Mouse (Mus musculus): ENCODE measurements around the gene Asb8. TPM values are rescaled to one million over a fixed set of nuclear protein-coding genes. Genes with fewer than 3 reads are reported as not detected.

Gene Asb8
- polyA plus RNA-seq, 1 experiment from 2014 or later: 37.2 TPM

DNA sequence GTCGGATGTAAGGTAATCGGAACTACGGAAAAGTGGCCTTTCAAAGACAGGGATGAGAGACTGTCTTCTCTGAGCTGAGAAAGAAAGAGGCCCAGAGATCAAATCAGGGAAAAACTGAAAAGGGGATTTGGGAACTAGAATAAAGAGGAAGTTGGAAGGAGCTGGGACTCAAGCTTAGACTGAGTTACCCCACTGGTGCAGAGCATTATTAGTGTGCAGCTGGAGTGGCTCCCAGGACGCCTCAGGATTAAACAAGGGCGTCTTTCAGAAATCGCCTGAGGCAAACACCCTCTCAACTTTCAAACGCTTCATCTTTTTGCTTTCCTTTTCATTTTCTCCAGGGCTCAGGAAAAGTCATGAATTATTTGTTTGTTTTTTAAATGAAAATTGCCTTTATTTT is 12.5 kb downstream of the Asb8 start:
- WGBS: 78% methylated on average over 7 of the region's 7 CpGs

DNA sequence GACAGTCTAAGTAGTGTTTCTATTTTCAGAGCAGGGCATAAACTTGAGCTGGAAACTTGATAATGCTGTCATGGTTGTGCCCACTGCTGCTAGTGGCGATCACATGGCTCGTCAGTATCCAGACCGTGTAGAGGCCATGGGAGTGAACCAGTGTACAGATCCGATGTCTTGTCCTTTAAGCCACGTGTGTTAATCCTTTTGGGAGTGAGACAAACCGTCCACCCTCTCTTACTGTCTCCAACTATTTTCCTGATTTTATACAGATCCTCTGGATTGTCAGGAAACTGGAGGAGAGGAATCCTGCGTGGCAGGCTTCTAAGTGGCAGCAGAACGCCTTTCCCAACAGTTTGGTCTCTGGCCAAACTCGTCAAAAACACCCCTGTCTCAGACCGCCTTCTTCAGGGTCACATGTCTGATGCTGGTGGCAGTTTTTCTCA is 16.2 kb downstream of the Asb8 start:
- Histone ChIP-seq H3K36me3 (ENCODE audit: control insufficient read depth, insufficient read depth, low read length) (no peaks in the 10 kb centered on the region), H3K27me3 (replicated peaks; ENCODE audit: control insufficient read depth, insufficient read depth, low read length) (no peaks in the 10 kb centered on the region), H3K4me3 (ENCODE audit: low read depth, low read length) (no peak overlapping the region), H3K4me2 (no peak overlapping the region), H3K4me1 (replicated peaks; ENCODE audit: control insufficient read depth, insufficient read depth, low read length) (peaks cover 9% of the 10 kb centered on the region), H3K27ac (ENCODE audit: low read depth, low read length) (no peak overlapping the region), H3K9ac (ENCODE audit: low read depth, low read length) (no peak overlapping the region), H3K9me3 (ENCODE audit: control insufficient read depth, low read length) (no peaks in the 10 kb centered on the region)
- no peak for ATAC-seq (replicated peaks; ENCODE audit: low FRiP score)
- no peak for DNase-seq (ENCODE audit: low spot score)
- 70% methylated on average over 10 of the region's 10 CpGs for WGBS

More for the DNA sequence above, 12.5 kb downstream of the Asb8 start:
- H3K27ac ChIP-seq (ENCODE audit: low read depth, low read length): no peak overlapping the region
- H3K4me2 ChIP-seq: no peak overlapping the region
- no peaks in the 10 kb centered on the region for H3K4me1 ChIP-seq (replicated peaks; ENCODE audit: control insufficient read depth, insufficient read depth, low read length)
- DNase-seq (ENCODE audit: low spot score): no peak
- no peak overlapping the region for H3K9ac ChIP-seq (ENCODE audit: low read depth, low read length)
- no peaks in the 10 kb centered on the region for H3K27me3 ChIP-seq (replicated peaks; ENCODE audit: control insufficient read depth, insufficient read depth, low read length)
- H3K36me3 ChIP-seq (ENCODE audit: control insufficient read depth, insufficient read depth, low read length): no peaks in the 10 kb centered on the region
- H3K4me3 ChIP-seq (ENCODE audit: low read depth, low read length): no peak overlapping the region
- no peaks in the 10 kb centered on the region for H3K9me3 ChIP-seq (ENCODE audit: control insufficient read depth, low read length)
- ATAC-seq (replicated peaks; ENCODE audit: low FRiP score): no peak

DNA sequence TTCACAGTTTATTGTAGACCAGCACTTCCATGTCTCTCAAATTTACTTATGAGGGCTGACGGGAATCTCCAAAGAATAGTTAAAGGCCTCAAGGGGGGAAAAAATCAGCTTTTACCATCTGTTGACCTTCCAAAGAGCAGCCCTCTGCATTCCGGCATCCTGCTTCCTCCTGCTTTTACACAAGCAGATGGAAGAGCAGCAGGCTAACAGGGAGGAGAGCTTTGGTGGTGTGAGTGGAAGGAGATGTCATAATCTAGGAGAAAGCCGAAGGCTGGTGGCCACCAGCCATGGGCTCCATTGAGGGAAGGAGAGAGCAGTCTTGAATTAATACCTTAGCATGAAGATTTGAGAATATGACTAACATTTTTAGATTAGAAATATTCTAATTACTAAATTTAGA is 17.1 kb downstream of the Asb8 start:
- H3K27me3 ChIP-seq (replicated peaks; ENCODE audit: control insufficient read depth, insufficient read depth, low read length): no peaks in the 10 kb centered on the region
- no peak overlapping the region for H3K4me2 ChIP-seq
- H3K9ac ChIP-seq (ENCODE audit: low read depth, low read length): no peak overlapping the region
- no peaks in the 10 kb centered on the region for H3K9me3 ChIP-seq (ENCODE audit: control insufficient read depth, low read length)
- no peak overlapping the region for H3K4me3 ChIP-seq (ENCODE audit: low read depth, low read length)
- DNase-seq (ENCODE audit: low spot score) (no peak), ATAC-seq (replicated peaks; ENCODE audit: low FRiP score) (no peak)
- H3K27ac ChIP-seq (ENCODE audit: low read depth, low read length): no peak overlapping the region
- 81% methylated on average over 3 of the region's 3 CpGs for WGBS
- peaks cover 10% of the 10 kb centered on the region for H3K4me1 ChIP-seq (replicated peaks; ENCODE audit: control insufficient read depth, insufficient read depth, low read length)
- no peaks in the 10 kb centered on the region for H3K36me3 ChIP-seq (ENCODE audit: control insufficient read depth, insufficient read depth, low read length)

DNA sequence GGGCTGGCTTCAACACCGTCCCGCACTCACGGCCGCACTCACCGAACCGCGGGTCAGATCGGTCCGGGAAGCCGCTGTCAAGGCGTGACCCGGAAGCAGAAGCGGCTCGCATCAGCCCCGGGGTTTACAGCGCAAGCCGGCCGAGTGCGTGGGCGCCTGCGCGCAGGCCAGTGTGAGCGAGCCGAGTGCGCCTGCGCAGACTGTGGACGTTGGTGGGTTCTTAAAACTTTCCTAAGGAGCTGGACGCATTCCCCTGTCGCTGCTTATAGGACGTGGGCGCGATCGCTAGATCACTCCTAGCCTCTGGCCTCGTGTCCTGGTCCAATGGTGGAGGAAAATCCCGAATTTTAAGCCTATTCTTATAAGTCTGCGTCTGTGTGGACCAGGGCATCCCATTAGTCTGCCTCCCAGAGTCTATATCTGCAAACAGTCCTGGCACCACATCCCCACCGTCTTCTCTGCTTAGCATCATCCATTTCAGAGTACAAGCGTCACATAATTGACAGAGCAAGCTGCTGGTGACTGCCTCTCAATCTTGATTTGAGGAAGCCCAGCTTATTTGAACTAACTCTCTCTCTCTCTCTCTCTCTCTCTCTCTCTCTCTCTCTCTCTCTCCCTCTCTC is 19.8 kb downstream of the Asb8 start:
- ATAC-seq (replicated peaks; ENCODE audit: low FRiP score): peak; percentile 96
- Histone ChIP-seq H3K9ac (ENCODE audit: low read depth, low read length) (peak overlapping the region; percentile 97), H3K4me3 (ENCODE audit: low read depth, low read length) (peak overlapping the region; percentile 98), H3K9me3 (ENCODE audit: control insufficient read depth, low read length) (no peaks in the 10 kb centered on the region), H3K4me1 (replicated peaks; ENCODE audit: control insufficient read depth, insufficient read depth, low read length) (peaks cover 10% of the 10 kb centered on the region), H3K36me3 (ENCODE audit: control insufficient read depth, insufficient read depth, low read length) (peaks cover 5% of the 10 kb centered on the region; the same call in 1 of the 2 replicates), H3K27me3 (replicated peaks; ENCODE audit: control insufficient read depth, insufficient read depth, low read length) (no peaks in the 10 kb centered on the region), H3K4me2 (peak overlapping the region; percentile 88), H3K27ac (ENCODE audit: low read depth, low read length) (peak overlapping the region; percentile 59)
- WGBS: 1% methylated on average over 38 of the region's 38 CpGs
- peak; percentile 89 for DNase-seq (ENCODE audit: low spot score)

DNA sequence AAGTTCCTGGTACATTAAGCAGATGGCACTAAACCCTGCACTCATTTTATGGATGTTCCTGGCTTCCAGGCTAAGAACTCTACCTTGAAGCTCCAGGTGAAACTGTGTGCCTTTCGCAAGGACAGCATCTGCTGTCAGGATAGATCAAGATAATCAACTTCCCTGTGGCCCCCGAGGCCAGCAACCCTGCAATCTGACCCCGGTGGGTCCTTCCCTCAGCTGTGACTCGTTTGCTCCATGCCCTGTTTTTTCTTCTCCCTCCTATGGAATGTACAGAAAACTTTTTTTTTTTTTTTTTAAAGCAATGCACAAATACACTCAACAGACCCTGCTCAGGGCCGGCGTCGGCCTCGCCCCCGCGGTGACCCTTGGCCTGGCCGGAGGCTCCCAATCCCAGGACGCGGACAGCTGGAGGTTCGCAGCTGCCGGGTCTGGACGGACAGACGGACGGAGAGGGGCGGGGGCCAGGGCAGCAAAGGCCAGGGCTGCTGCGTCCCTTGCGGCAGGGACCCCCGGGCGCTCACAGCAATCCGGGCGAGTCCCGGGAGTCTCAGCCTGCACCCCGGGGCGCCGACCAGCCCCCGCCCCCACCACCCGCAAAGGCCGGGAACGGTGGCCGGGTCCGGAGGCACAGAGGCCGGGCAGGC is 20.4 kb downstream of the Asb8 start:
- H3K4me2 ChIP-seq: peak overlapping the region; percentile 88
- peak; percentile 45 for DNase-seq (ENCODE audit: low spot score)
- peaks cover 5% of the 10 kb centered on the region; the same call in 1 of the 2 replicates for H3K36me3 ChIP-seq (ENCODE audit: control insufficient read depth, insufficient read depth, low read length)
- peaks cover 10% of the 10 kb centered on the region for H3K4me1 ChIP-seq (replicated peaks; ENCODE audit: control insufficient read depth, insufficient read depth, low read length)
- 0% methylated on average over 36 of the region's 36 CpGs for WGBS
- peak overlapping the region; percentile 59 for H3K27ac ChIP-seq (ENCODE audit: low read depth, low read length)
- peak; percentile 71 for ATAC-seq (replicated peaks; ENCODE audit: low FRiP score)
- H3K4me3 ChIP-seq (ENCODE audit: low read depth, low read length): peak overlapping the region; percentile 98
- no peaks in the 10 kb centered on the region for H3K9me3 ChIP-seq (ENCODE audit: control insufficient read depth, low read length)
- peak overlapping the region; percentile 97 for H3K9ac ChIP-seq (ENCODE audit: low read depth, low read length)
- H3K27me3 ChIP-seq (replicated peaks; ENCODE audit: control insufficient read depth, insufficient read depth, low read length): no peaks in the 10 kb centered on the region

DNA sequence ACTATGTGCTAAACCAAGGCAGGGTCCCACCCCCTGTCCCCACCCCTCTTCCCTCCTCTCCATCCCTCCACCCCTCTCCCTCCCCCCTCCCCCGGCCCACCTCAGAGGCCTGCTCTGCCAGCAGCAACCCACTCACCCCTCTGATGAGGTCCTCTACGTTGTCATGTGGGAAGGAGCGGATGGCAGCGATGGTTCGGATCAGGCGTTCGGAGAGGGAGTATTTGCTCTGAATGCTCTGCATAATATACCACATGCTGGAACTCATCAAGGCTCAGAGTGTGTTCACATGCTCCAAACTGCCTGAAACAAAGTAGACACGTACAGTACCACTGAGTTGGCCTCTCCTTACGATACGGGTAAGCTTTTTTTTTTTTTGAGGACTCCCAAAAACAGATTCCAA is 22.9 kb downstream of the Asb8 start:
- peaks cover 10% of the 10 kb centered on the region for H3K4me1 ChIP-seq (replicated peaks; ENCODE audit: control insufficient read depth, insufficient read depth, low read length)
- no peaks in the 10 kb centered on the region for H3K9me3 ChIP-seq (ENCODE audit: control insufficient read depth, low read length)
- peaks cover 5% of the 10 kb centered on the region; the same call in 1 of the 2 replicates for H3K36me3 ChIP-seq (ENCODE audit: control insufficient read depth, insufficient read depth, low read length)
- WGBS: 84% methylated on average over 10 of the region's 10 CpGs
- no peak overlapping the region for H3K9ac ChIP-seq (ENCODE audit: low read depth, low read length)
- H3K27me3 ChIP-seq (replicated peaks; ENCODE audit: control insufficient read depth, insufficient read depth, low read length): no peaks in the 10 kb centered on the region
- H3K4me2 ChIP-seq: no peak overlapping the region
- H3K4me3 ChIP-seq (ENCODE audit: low read depth, low read length): no peak overlapping the region
- no peak overlapping the region for H3K27ac ChIP-seq (ENCODE audit: low read depth, low read length)
- no peak for DNase-seq (ENCODE audit: low spot score)
- ATAC-seq (replicated peaks; ENCODE audit: low FRiP score): no peak

DNA sequence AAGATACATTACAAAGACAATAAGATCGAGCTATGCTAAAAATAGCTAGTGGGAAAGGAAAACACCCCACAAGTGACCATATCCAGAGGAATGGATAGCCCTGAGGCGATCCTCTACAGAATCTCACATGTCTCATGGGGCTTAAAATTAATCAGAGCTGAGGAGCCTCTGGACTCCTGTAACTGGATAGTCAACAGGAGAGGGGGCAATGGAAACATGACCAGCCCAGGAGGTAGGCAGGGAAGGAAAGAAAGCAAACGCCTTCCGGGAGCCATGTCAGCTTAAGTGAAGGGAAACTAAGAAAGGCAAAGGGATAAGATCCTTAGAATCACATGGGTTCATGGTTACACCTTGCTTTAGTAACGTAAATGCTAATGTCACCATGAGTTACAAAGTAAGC is 24.6 kb downstream of the Asb8 start:
- Histone ChIP-seq H3K27me3 (replicated peaks; ENCODE audit: control insufficient read depth, insufficient read depth, low read length) (no peaks in the 10 kb centered on the region), H3K36me3 (ENCODE audit: control insufficient read depth, insufficient read depth, low read length) (peaks cover 11% of the 10 kb centered on the region; the same call in 1 of the 2 replicates), H3K9ac (ENCODE audit: low read depth, low read length) (no peak overlapping the region), H3K9me3 (ENCODE audit: control insufficient read depth, low read length) (no peaks in the 10 kb centered on the region), H3K27ac (ENCODE audit: low read depth, low read length) (no peak overlapping the region), H3K4me3 (ENCODE audit: low read depth, low read length) (no peak overlapping the region), H3K4me2 (no peak overlapping the region), H3K4me1 (replicated peaks; ENCODE audit: control insufficient read depth, insufficient read depth, low read length) (peaks cover 10% of the 10 kb centered on the region)
- DNase-seq (ENCODE audit: low spot score): no peak
- no peak for ATAC-seq (replicated peaks; ENCODE audit: low FRiP score)
- WGBS: 92% methylated on average over 5 of the region's 5 CpGs

DNA sequence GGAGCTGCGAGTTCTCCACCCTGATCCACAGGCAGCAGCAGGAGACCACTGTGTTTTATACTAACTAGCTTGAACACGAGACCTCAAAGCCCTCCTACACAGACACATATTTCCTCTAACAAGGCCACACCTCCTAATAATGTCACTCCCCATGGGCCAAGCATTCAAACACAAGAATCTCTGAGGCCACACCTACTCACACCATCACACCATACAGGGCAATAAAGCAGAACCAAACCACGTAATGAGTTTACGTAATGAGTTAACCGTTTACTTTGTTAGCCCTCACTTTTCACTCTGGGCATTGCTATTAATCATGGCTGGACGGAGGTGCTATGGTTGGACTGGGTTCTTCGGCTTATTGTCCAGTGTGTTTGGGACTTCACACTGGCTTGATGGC is 25.7 kb downstream of the Asb8 start:
- 85% methylated on average over 7 of the region's 7 CpGs for WGBS
- no peak overlapping the region for H3K4me2 ChIP-seq
- no peak overlapping the region for H3K27ac ChIP-seq (ENCODE audit: low read depth, low read length)
- peaks cover 6% of the 10 kb centered on the region for H3K4me1 ChIP-seq (replicated peaks; ENCODE audit: control insufficient read depth, insufficient read depth, low read length)
- H3K4me3 ChIP-seq (ENCODE audit: low read depth, low read length): no peak overlapping the region
- DNase-seq (ENCODE audit: low spot score): no peak
- H3K27me3 ChIP-seq (replicated peaks; ENCODE audit: control insufficient read depth, insufficient read depth, low read length): no peaks in the 10 kb centered on the region
- no peak overlapping the region for H3K9ac ChIP-seq (ENCODE audit: low read depth, low read length)
- no peaks in the 10 kb centered on the region for H3K9me3 ChIP-seq (ENCODE audit: control insufficient read depth, low read length)
- peaks cover 17% of the 10 kb centered on the region; the same call in 1 of the 2 replicates for H3K36me3 ChIP-seq (ENCODE audit: control insufficient read depth, insufficient read depth, low read length)
- ATAC-seq (replicated peaks; ENCODE audit: low FRiP score): no peak

DNA sequence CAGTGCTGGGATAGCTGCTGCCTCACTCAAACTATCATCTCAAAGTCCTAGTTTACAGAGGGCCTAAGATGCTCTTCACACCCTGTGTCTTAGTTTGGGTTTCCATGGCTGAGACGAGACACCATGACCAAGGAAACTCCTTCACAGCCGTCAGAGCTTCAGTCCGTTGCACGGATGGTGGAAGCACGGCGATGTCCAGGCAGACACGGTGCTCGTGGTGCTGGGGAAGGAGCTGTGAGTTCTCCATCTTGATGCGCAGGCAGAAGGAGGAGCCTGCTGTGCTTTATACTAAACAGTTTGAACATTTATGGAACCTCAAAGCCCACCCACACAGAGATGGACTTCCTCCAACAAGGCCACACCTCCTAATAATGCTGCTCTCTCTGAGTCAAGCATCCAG is 28.6 kb downstream of the Asb8 start:
- H3K4me3 ChIP-seq (ENCODE audit: low read depth, low read length): no peak overlapping the region
- DNase-seq (ENCODE audit: low spot score) (no peak), ATAC-seq (replicated peaks; ENCODE audit: low FRiP score) (no peak)
- H3K4me1 ChIP-seq (replicated peaks; ENCODE audit: control insufficient read depth, insufficient read depth, low read length): no peaks in the 10 kb centered on the region
- H3K27me3 ChIP-seq (replicated peaks; ENCODE audit: control insufficient read depth, insufficient read depth, low read length): no peaks in the 10 kb centered on the region
- no peaks in the 10 kb centered on the region for H3K9me3 ChIP-seq (ENCODE audit: control insufficient read depth, low read length)
- H3K27ac ChIP-seq (ENCODE audit: low read depth, low read length): no peak overlapping the region
- no peak overlapping the region for H3K4me2 ChIP-seq
- WGBS: 92% methylated on average over 9 of the region's 9 CpGs
- H3K9ac ChIP-seq (ENCODE audit: low read depth, low read length): no peak overlapping the region
- peaks cover 23% of the 10 kb centered on the region for H3K36me3 ChIP-seq (ENCODE audit: control insufficient read depth, insufficient read depth, low read length)
